Mouse (Mus musculus): Measurements from ENCODE around the gene Mrgpra2a. TPM values are rescaled to one million over a fixed set of nuclear protein-coding genes. Genes with fewer than 3 reads are reported as not detected.
"Not testable (repeated sequence)": the region's sequence is repeated elsewhere in the genome, so short reads cannot be mapped to it uniquely, and the experiment has no call there.

Gene Mrgpra2a
- polyA plus RNA-seq (2014; fragmentation: Nextera tagmentation; extraction: Ambion mirVana) = not detected in 2 replicates

DNA sequence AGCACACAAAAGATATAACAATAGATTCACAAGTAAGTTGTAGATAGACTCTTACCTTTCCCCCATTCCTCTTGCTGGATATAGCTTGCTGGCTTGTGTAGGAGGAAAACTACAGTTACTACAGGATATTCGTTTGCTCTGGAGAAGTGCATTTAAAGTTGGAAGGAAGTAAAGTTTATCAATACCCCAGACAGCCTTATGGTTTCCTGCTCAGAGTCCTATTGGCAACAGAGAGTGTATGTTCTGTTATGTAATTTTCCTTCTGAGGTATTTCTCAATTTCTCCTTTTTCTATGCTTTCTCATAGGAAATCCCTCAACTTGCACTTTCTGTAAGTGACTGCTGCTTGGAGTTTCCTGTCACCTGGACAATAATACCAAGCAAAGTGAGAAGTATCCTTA, at the start of gene Mrgpra2a:
TSS of gene Mrgpra2a (minus strand) at position 125 of the 400 bp plus-strand sequence.
- no CpG with 5 or more reads among the region's 1 CpGs for WGBS
- H3K36me3 ChIP-seq (ENCODE audit: control insufficient read depth, insufficient read depth, low read length); H3K9me3 ChIP-seq (ENCODE audit: control insufficient read depth, low read length); ATAC-seq (ENCODE audit: insufficient number of reproducible peaks, low FRiP score, low TSS enrichment, low read depth); H3K27ac ChIP-seq (replicated peaks; ENCODE audit: low read depth, low read length); H3K27me3 ChIP-seq (ENCODE audit: control insufficient read depth, insufficient read depth, low read length); H3K4me3 ChIP-seq (ENCODE audit: low read depth, low read length); H3K4me2 ChIP-seq (ENCODE audit: low read depth, severe bottlenecking); DNase-seq (ENCODE audit: low spot score); H3K9ac ChIP-seq (ENCODE audit: low read length); H3K4me1 ChIP-seq (ENCODE audit: control insufficient read depth, insufficient read depth, low read length): not testable (repeated sequence)

DNA sequence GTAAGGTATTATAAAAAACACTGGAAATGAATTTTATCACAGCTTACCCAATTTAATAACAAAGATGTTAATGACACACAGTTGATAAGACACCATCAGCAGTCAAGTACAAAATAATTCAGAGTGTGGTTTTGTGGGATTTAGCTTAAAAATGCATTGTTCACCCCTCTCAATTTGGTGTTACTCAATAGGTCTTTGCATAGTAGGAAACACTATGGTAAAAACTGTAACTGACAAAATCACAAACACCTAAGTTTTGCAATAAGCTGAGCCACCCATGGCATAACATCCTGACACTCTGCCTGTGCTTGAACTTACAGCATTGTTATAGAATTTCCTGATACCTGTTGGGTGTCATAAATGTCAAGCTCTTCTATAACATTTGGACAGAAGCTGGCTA, 39.3 kb upstream of the Mrgpra2a start:
- H3K4me2 ChIP-seq (ENCODE audit: low read depth, severe bottlenecking); H3K36me3 ChIP-seq (ENCODE audit: control insufficient read depth, insufficient read depth, low read length); H3K9ac ChIP-seq (ENCODE audit: low read length); DNase-seq (ENCODE audit: low spot score); H3K27me3 ChIP-seq (ENCODE audit: control insufficient read depth, insufficient read depth, low read length); H3K9me3 ChIP-seq (ENCODE audit: control insufficient read depth, low read length); H3K27ac ChIP-seq (replicated peaks; ENCODE audit: low read depth, low read length); H3K4me3 ChIP-seq (ENCODE audit: low read depth, low read length); H3K4me1 ChIP-seq (ENCODE audit: control insufficient read depth, insufficient read depth, low read length); ATAC-seq (ENCODE audit: insufficient number of reproducible peaks, low FRiP score, low TSS enrichment, low read depth): not testable (repeated sequence)

DNA sequence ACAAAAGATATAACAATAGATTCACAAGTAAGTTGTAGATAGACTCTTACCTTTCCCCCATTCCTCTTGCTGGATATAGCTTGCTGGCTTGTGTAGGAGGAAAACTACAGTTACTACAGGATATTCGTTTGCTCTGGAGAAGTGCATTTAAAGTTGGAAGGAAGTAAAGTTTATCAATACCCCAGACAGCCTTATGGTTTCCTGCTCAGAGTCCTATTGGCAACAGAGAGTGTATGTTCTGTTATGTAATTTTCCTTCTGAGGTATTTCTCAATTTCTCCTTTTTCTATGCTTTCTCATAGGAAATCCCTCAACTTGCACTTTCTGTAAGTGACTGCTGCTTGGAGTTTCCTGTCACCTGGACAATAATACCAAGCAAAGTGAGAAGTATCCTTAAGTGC, 37.5 kb upstream of the Mrgpra2a start:
- H3K9me3 ChIP-seq (ENCODE audit: control insufficient read depth, low read length); H3K4me2 ChIP-seq (ENCODE audit: low read depth, severe bottlenecking); H3K36me3 ChIP-seq (ENCODE audit: control insufficient read depth, insufficient read depth, low read length); ATAC-seq (ENCODE audit: insufficient number of reproducible peaks, low FRiP score, low TSS enrichment, low read depth); H3K27me3 ChIP-seq (ENCODE audit: control insufficient read depth, insufficient read depth, low read length); H3K9ac ChIP-seq (ENCODE audit: low read length); H3K4me1 ChIP-seq (ENCODE audit: control insufficient read depth, insufficient read depth, low read length); H3K27ac ChIP-seq (replicated peaks; ENCODE audit: low read depth, low read length); H3K4me3 ChIP-seq (ENCODE audit: low read depth, low read length); DNase-seq (ENCODE audit: low spot score): not testable (repeated sequence)
- no CpG with 5 or more reads among the region's 1 CpGs for WGBS

DNA sequence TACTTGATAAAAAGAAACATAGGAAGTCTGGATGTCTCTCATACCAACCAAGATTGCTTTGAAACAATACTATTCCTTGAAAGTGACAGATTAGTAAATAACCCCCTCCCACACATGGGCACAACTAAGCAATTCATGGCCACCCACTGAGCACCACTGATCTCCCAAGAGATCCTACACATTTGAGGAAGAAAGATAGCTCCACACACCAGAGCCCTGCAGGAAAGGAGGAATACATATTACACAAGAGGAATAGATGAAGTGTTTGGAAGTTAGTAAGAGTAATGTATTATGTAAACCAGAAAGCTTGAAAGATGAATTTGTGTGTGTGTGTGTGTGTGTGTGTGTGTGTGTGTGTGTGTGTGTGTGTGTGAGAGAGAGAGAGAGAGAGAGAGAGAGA, 31.2 kb upstream of the Mrgpra2a start:
- not testable (repeated sequence) for H3K4me1 ChIP-seq (ENCODE audit: control insufficient read depth, insufficient read depth, low read length); H3K9ac ChIP-seq (ENCODE audit: low read length); H3K4me2 ChIP-seq (ENCODE audit: low read depth, severe bottlenecking); H3K36me3 ChIP-seq (ENCODE audit: control insufficient read depth, insufficient read depth, low read length); H3K4me3 ChIP-seq (ENCODE audit: low read depth, low read length); DNase-seq (ENCODE audit: low spot score); ATAC-seq (ENCODE audit: insufficient number of reproducible peaks, low FRiP score, low TSS enrichment, low read depth); H3K27ac ChIP-seq (replicated peaks; ENCODE audit: low read depth, low read length); H3K9me3 ChIP-seq (ENCODE audit: control insufficient read depth, low read length); H3K27me3 ChIP-seq (ENCODE audit: control insufficient read depth, insufficient read depth, low read length)

DNA sequence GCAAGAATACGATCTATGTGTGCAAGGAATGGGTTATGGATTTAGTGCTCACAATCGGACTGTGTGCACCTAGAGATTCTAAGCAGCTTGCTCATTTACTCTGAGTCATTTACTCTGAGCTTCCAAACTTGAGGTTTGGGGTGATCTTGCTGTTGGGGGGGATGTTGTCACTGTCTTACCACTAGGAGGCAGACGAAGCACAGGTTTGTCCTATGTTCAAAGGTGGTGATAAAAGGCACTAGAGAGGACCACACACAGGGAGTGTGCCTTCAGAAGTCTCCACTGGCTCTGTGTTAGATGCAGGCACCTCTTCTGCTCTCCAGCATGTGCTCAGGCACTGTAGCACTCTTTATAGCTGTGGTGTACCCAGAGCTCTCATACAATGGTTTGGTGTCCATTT, 22.0 kb upstream of the Mrgpra2a start:
- H3K36me3 ChIP-seq (ENCODE audit: control insufficient read depth, insufficient read depth, low read length); H3K4me2 ChIP-seq (ENCODE audit: low read depth, severe bottlenecking); DNase-seq (ENCODE audit: low spot score); ATAC-seq (ENCODE audit: insufficient number of reproducible peaks, low FRiP score, low TSS enrichment, low read depth); H3K4me3 ChIP-seq (ENCODE audit: low read depth, low read length); H3K4me1 ChIP-seq (ENCODE audit: control insufficient read depth, insufficient read depth, low read length); H3K27ac ChIP-seq (replicated peaks; ENCODE audit: low read depth, low read length); H3K27me3 ChIP-seq (ENCODE audit: control insufficient read depth, insufficient read depth, low read length); H3K9ac ChIP-seq (ENCODE audit: low read length); H3K9me3 ChIP-seq (ENCODE audit: control insufficient read depth, low read length): not testable (repeated sequence)
- WGBS = 32% methylated on average over 1 of the region's 3 CpGs

DNA sequence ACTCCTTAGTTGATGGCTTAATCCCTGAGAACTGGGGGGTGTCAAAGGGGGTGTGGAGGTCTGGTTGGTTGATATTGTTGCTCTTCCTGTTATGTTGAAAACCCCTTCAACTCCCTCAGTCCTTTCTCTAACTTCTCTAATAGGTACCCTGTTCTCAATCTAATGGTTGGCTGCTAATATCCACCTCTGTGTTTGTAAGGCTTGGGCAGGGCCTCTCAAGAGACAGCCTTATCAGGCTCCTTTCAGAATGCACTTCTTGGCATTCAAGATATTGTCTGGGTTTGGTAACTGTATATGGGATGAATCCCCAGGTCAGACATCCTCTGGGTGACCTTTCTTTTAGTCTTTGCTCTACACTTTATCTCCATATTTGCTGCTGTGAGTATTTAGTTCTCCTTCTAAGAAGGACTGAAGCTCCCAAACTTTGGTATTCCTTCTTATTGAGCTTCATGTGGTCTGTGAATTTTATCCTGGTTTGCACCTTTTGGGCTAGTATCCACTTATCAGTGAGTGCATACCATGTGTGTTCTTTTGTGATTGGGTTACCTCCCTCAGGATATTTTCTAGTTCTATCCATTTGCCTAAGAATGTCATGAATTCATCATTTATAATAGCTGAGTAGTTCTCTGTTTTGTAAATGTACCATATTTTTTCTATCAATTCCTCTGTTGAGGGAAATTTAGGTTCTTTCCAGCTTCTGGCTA, 13.5 kb upstream of the Mrgpra2a start:
- H3K4me1 ChIP-seq (ENCODE audit: control insufficient read depth, insufficient read depth, low read length); DNase-seq (ENCODE audit: low spot score); H3K4me2 ChIP-seq (ENCODE audit: low read depth, severe bottlenecking); H3K36me3 ChIP-seq (ENCODE audit: control insufficient read depth, insufficient read depth, low read length); H3K27ac ChIP-seq (replicated peaks; ENCODE audit: low read depth, low read length); H3K9me3 ChIP-seq (ENCODE audit: control insufficient read depth, low read length); H3K4me3 ChIP-seq (ENCODE audit: low read depth, low read length); H3K9ac ChIP-seq (ENCODE audit: low read length); ATAC-seq (ENCODE audit: insufficient number of reproducible peaks, low FRiP score, low TSS enrichment, low read depth); H3K27me3 ChIP-seq (ENCODE audit: control insufficient read depth, insufficient read depth, low read length): not testable (repeated sequence)

DNA sequence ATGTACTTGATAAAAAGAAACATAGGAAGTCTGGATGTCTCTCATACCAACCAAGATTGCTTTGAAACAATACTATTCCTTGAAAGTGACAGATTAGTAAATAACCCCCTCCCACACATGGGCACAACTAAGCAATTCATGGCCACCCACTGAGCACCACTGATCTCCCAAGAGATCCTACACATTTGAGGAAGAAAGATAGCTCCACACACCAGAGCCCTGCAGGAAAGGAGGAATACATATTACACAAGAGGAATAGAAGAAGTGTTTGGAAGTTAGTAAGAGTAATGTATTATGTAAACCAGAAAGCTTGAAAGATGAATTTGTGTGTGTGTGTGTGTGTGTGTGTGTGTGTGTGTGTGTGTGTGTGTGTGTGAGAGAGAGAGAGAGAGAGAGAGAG, 6.2 kb downstream of the Mrgpra2a start:
- H3K9ac ChIP-seq (ENCODE audit: low read length); H3K27me3 ChIP-seq (ENCODE audit: control insufficient read depth, insufficient read depth, low read length); DNase-seq (ENCODE audit: low spot score); H3K4me1 ChIP-seq (ENCODE audit: control insufficient read depth, insufficient read depth, low read length); H3K9me3 ChIP-seq (ENCODE audit: control insufficient read depth, low read length); H3K36me3 ChIP-seq (ENCODE audit: control insufficient read depth, insufficient read depth, low read length); ATAC-seq (ENCODE audit: insufficient number of reproducible peaks, low FRiP score, low TSS enrichment, low read depth); H3K4me2 ChIP-seq (ENCODE audit: low read depth, severe bottlenecking); H3K4me3 ChIP-seq (ENCODE audit: low read depth, low read length); H3K27ac ChIP-seq (replicated peaks; ENCODE audit: low read depth, low read length): not testable (repeated sequence)

DNA sequence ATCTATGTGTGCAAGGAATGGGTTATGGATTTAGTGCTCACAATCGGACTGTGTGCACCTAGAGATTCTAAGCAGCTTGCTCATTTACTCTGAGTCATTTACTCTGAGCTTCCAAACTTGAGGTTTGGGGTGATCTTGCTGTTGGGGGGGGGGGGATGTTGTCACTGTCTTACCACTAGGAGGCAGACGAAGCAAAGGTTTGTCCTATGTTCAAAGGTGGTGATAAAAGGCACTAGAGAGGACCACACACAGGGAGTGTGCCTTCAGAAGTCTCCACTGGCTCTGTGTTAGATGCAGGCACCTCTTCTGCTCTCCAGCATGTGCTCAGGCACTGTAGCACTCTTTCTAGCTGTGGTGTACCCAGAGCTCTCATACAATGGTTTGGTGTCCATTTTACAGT, 15.5 kb downstream of the Mrgpra2a start:
- WGBS = 25% methylated on average over 1 of the region's 2 CpGs
- H3K36me3 ChIP-seq (ENCODE audit: control insufficient read depth, insufficient read depth, low read length); ATAC-seq (ENCODE audit: insufficient number of reproducible peaks, low FRiP score, low TSS enrichment, low read depth); H3K4me2 ChIP-seq (ENCODE audit: low read depth, severe bottlenecking); H3K4me1 ChIP-seq (ENCODE audit: control insufficient read depth, insufficient read depth, low read length); H3K4me3 ChIP-seq (ENCODE audit: low read depth, low read length); H3K27me3 ChIP-seq (ENCODE audit: control insufficient read depth, insufficient read depth, low read length); H3K9ac ChIP-seq (ENCODE audit: low read length); DNase-seq (ENCODE audit: low spot score); H3K9me3 ChIP-seq (ENCODE audit: control insufficient read depth, low read length); H3K27ac ChIP-seq (replicated peaks; ENCODE audit: low read depth, low read length): not testable (repeated sequence)

DNA sequence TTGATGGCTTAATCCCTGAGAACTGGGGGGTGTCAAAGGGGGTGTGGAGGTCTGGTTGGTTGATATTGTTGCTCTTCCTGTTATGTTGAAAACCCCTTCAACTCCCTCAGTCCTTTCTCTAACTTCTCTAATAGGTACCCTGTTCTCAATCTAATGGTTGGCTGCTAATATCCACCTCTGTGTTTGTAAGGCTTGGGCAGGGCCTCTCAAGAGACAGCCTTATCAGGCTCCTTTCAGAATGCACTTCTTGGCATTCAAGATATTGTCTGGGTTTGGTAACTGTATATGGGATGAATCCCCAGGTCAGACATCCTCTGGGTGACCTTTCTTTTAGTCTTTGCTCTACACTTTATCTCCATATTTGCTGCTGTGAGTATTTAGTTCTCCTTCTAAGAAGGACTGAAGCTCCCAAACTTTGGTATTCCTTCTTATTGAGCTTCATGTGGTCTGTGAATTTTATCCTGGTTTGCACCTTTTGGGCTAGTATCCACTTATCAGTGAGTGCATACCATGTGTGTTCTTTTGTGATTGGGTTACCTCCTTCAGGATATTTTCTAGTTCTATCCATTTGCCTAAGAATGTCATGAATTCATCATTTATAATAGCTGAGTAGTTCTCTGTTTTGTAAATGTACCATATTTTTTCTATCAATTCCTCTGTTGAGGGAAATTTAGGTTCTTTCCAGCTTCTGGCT, 24.0 kb downstream of the Mrgpra2a start:
- not testable (repeated sequence) for H3K27ac ChIP-seq (replicated peaks; ENCODE audit: low read depth, low read length); H3K4me3 ChIP-seq (ENCODE audit: low read depth, low read length); ATAC-seq (ENCODE audit: insufficient number of reproducible peaks, low FRiP score, low TSS enrichment, low read depth); H3K4me2 ChIP-seq (ENCODE audit: low read depth, severe bottlenecking); DNase-seq (ENCODE audit: low spot score); H3K27me3 ChIP-seq (ENCODE audit: control insufficient read depth, insufficient read depth, low read length); H3K36me3 ChIP-seq (ENCODE audit: control insufficient read depth, insufficient read depth, low read length); H3K9me3 ChIP-seq (ENCODE audit: control insufficient read depth, low read length); H3K4me1 ChIP-seq (ENCODE audit: control insufficient read depth, insufficient read depth, low read length); H3K9ac ChIP-seq (ENCODE audit: low read length)

All from limb, embryonic 11.5 days (tissue).